Mouse (Mus musculus) kidney, embryonic 15.5 days (tissue): ENCODE data around the gene Ifnar2. TPM values are rescaled to one million over a fixed set of nuclear protein-coding genes. Genes with fewer than 3 reads are reported as not detected.

Experiments
- ATAC-seq: fragments of 200-750 bp; cut with Nextera tagmentation; replicated peaks from 2 replicates; pipeline ENCODE4 v1.8.0; 2017; ENCODE audit warnings: moderate TSS enrichment; ENCODE audit not compliant: low FRiP score
- H3K27ac ChIP-seq: fragments of 300-500 bp; sonication (generic); 2 replicates; pipeline ENCODE4 v1.5.1; 2015; ENCODE audit warnings: mild to moderate bottlenecking, inconsistent platforms
- H3K27me3 ChIP-seq: fragments of 300-500 bp; sonication (generic); 2 replicates; pipeline ENCODE4 v1.6.1; 2015; ENCODE audit warnings: inconsistent platforms
- H3K36me3 ChIP-seq: fragments of 300-500 bp; sonication (generic); 2 replicates; pipeline ENCODE4 v1.6.1; 2015; ENCODE audit warnings: inconsistent platforms
- H3K4me1 ChIP-seq: fragments of 300-500 bp; sonication (generic); 2 replicates; pipeline ENCODE4 v1.6.1; 2015; ENCODE audit warnings: inconsistent platforms
- H3K4me2 ChIP-seq: fragments of 300-500 bp; sonication (generic); 2 replicates; pipeline ENCODE4 v1.6.1; 2015; ENCODE audit warnings: moderate library complexity, mild to moderate bottlenecking, inconsistent platforms
- H3K4me3 ChIP-seq: fragments of 300-500 bp; sonication (generic); replicated peaks from 2 replicates; pipeline ENCODE4 v1.5.1; 2015; ENCODE audit warnings: mild to moderate bottlenecking, inconsistent platforms
- H3K9ac ChIP-seq: fragments of 300-500 bp; sonication (generic); 2 replicates; pipeline ENCODE4 v1.6.1; 2015; ENCODE audit warnings: mild to moderate bottlenecking, inconsistent platforms
- H3K9me3 ChIP-seq: fragments of 300-500 bp; sonication (generic); replicated peaks from 2 replicates; pipeline ENCODE4 v1.6.1; 2016; ENCODE audit warnings: inconsistent platforms
- WGBS: fragments of 180-500 bp; shearing (Covaris S2); methylation state at CpG from one replicate; pipeline ENCODE4 v1.1.7; 2015; ENCODE audit warnings: mixed read lengths; 5-methylcytosine and 5-hydroxymethylcytosine counted together
- polyA plus RNA-seq: library from polyadenylated mRNA; unstranded; fragments of >200 nt; fragmentation: Nextera tagmentation; extraction: Ambion mirVana; gene quantifications from 2 replicates; pipeline ENCODE4 v1.2.1, GENCODE M21; 2015

Gene Ifnar2
- polyA plus RNA-seq, 1 experiment from 2014 or later: 50.5 TPM

- H3K4me2 ChIP-seq: no peak overlapping the region
- no peak overlapping the region for H3K9ac ChIP-seq
- no peak overlapping the region for H3K4me3 ChIP-seq
- H3K27ac ChIP-seq: 0 out of 2 replicates have a peak overlapping the region, but pooled peaks have one; percentile 4
- no peaks in the 10 kb centered on the region for H3K36me3 ChIP-seq
- H3K27me3 ChIP-seq: no peaks in the 10 kb centered on the region
- 54% methylated on average over 7 of the region's 7 CpGs for WGBS
- peaks cover 5% of the 10 kb centered on the region; the same call in 1 of the 2 replicates for H3K4me1 ChIP-seq
- no peaks in the 10 kb centered on the region for H3K9me3 ChIP-seq
- peak; percentile 93 for ATAC-seq
Measured at GRCm38 (mm10) chr16:91441366-91441765, 68.8 kb downstream of the Ifnar2 start.

- Histone ChIP-seq H3K9ac (no peak overlapping the region), H3K9me3 (no peaks in the 10 kb centered on the region), H3K27me3 (no peaks in the 10 kb centered on the region), H3K36me3 (no peaks in the 10 kb centered on the region), H3K27ac (no peak overlapping the region), H3K4me3 (no peak overlapping the region), H3K4me1 (peaks cover 5% of the 10 kb centered on the region; the same call in 1 of the 2 replicates), H3K4me2 (no peak overlapping the region)
- peak; percentile 94 for ATAC-seq
- WGBS: 88% methylated on average over 7 of the region's 7 CpGs
Measured at GRCm38 (mm10) chr16:91441811-91442240, 69.2 kb downstream of the Ifnar2 start.

- no peaks in the 10 kb centered on the region for H3K36me3 ChIP-seq
- H3K27ac ChIP-seq: no peak overlapping the region
- no peaks in the 10 kb centered on the region for H3K9me3 ChIP-seq
- H3K4me2 ChIP-seq: no peak overlapping the region
- 82% methylated on average over 4 of the region's 4 CpGs for WGBS
- H3K4me1 ChIP-seq: peaks cover 5% of the 10 kb centered on the region; the same call in 1 of the 2 replicates
- no peaks in the 10 kb centered on the region for H3K27me3 ChIP-seq
- ATAC-seq: 0 out of 2 replicates have a peak, but pooled peaks have one; percentile 50
- no peak overlapping the region for H3K9ac ChIP-seq
- H3K4me3 ChIP-seq: no peak overlapping the region
Measured at GRCm38 (mm10) chr16:91442446-91442845, 69.9 kb downstream of the Ifnar2 start.

GRCm38 (mm10) chr16:91443211-91443611, 70.6 kb downstream of the Ifnar2 start:
- ATAC-seq: no peak
- no peak overlapping the region for H3K27ac ChIP-seq
- no peak overlapping the region for H3K9ac ChIP-seq
- 78% methylated on average over 8 of the region's 8 CpGs for WGBS
- H3K4me3 ChIP-seq: no peak overlapping the region
- H3K9me3 ChIP-seq: no peaks in the 10 kb centered on the region
- H3K36me3 ChIP-seq: no peaks in the 10 kb centered on the region
- H3K4me2 ChIP-seq: no peak overlapping the region
- H3K4me1 ChIP-seq: peaks cover 5% of the 10 kb centered on the region; the same call in 1 of the 2 replicates
- no peaks in the 10 kb centered on the region for H3K27me3 ChIP-seq

- no peak overlapping the region for H3K4me3 ChIP-seq
- H3K27me3 ChIP-seq: no peaks in the 10 kb centered on the region
- H3K9ac ChIP-seq: no peak overlapping the region
- H3K36me3 ChIP-seq: no peaks in the 10 kb centered on the region
- no peak for ATAC-seq
- no peak overlapping the region for H3K27ac ChIP-seq
- H3K4me2 ChIP-seq: no peak overlapping the region
- 84% methylated on average over 4 of the region's 4 CpGs for WGBS
- no peaks in the 10 kb centered on the region for H3K9me3 ChIP-seq
- peaks cover 5% of the 10 kb centered on the region; the same call in 1 of the 2 replicates for H3K4me1 ChIP-seq
Measured at GRCm38 (mm10) chr16:91444847-91445246, 72.3 kb downstream of the Ifnar2 start.

GRCm38 (mm10) chr16:91445566-91445965, 73.0 kb downstream of the Ifnar2 start:
- 72% methylated on average over 5 of the region's 5 CpGs for WGBS
- H3K9ac ChIP-seq: no peak overlapping the region
- H3K9me3 ChIP-seq: no peaks in the 10 kb centered on the region
- no peaks in the 10 kb centered on the region for H3K36me3 ChIP-seq
- no peak overlapping the region for H3K4me2 ChIP-seq
- no peak overlapping the region for H3K4me3 ChIP-seq
- no peaks in the 10 kb centered on the region for H3K27me3 ChIP-seq
- H3K4me1 ChIP-seq: peaks cover 5% of the 10 kb centered on the region; the same call in 1 of the 2 replicates
- no peak overlapping the region for H3K27ac ChIP-seq
- no peak for ATAC-seq

- Histone ChIP-seq H3K4me1 (no peaks in the 10 kb centered on the region), H3K9ac (no peak overlapping the region), H3K4me3 (no peak overlapping the region), H3K36me3 (no peaks in the 10 kb centered on the region), H3K9me3 (no peaks in the 10 kb centered on the region), H3K27me3 (no peaks in the 10 kb centered on the region), H3K4me2 (no peak overlapping the region), H3K27ac (no peak overlapping the region)
- 80% methylated on average over 8 of the region's 8 CpGs for WGBS
- ATAC-seq: no peak
Measured at GRCm38 (mm10) chr16:91446778-91447511, 74.4 kb downstream of the Ifnar2 start.

GRCm38 (mm10) chr16:91447512-91447900, 74.9 kb downstream of the Ifnar2 start:
- no peaks in the 10 kb centered on the region for H3K4me1 ChIP-seq
- H3K9ac ChIP-seq: no peak overlapping the region
- no peak overlapping the region for H3K27ac ChIP-seq
- H3K9me3 ChIP-seq: no peaks in the 10 kb centered on the region
- no peaks in the 10 kb centered on the region for H3K36me3 ChIP-seq
- ATAC-seq: no peak
- no peak overlapping the region for H3K4me3 ChIP-seq
- no peaks in the 10 kb centered on the region for H3K27me3 ChIP-seq
- WGBS: 83% methylated on average over 6 of the region's 6 CpGs
- no peak overlapping the region for H3K4me2 ChIP-seq

- 93% methylated on average over 5 of the region's 5 CpGs for WGBS
- no peaks in the 10 kb centered on the region for H3K27me3 ChIP-seq
- H3K4me3 ChIP-seq: no peak overlapping the region
- no peaks in the 10 kb centered on the region for H3K9me3 ChIP-seq
- H3K27ac ChIP-seq: no peak overlapping the region
- H3K36me3 ChIP-seq: no peaks in the 10 kb centered on the region
- no peak for ATAC-seq
- H3K4me2 ChIP-seq: no peak overlapping the region
- no peak overlapping the region for H3K9ac ChIP-seq
- H3K4me1 ChIP-seq: 0 out of 2 replicates have a peak, but pooled peaks cover 3% of the 10 kb centered on the region
Measured at GRCm38 (mm10) chr16:91448088-91448487, 75.5 kb downstream of the Ifnar2 start.

- 82% methylated on average over 7 of the region's 7 CpGs for WGBS
- H3K9me3 ChIP-seq: no peaks in the 10 kb centered on the region
- no peak for ATAC-seq
- H3K27ac ChIP-seq: no peak overlapping the region
- H3K4me2 ChIP-seq: no peak overlapping the region
- 0 out of 2 replicates have a peak, but pooled peaks cover 3% of the 10 kb centered on the region for H3K4me1 ChIP-seq
- no peaks in the 10 kb centered on the region for H3K36me3 ChIP-seq
- H3K27me3 ChIP-seq: no peaks in the 10 kb centered on the region
- H3K9ac ChIP-seq: no peak overlapping the region
- H3K4me3 ChIP-seq: no peak overlapping the region
Measured at GRCm38 (mm10) chr16:91448895-91449294, 76.3 kb downstream of the Ifnar2 start.

- Histone ChIP-seq H3K4me2 (no peak overlapping the region), H3K4me1 (0 out of 2 replicates have a peak, but pooled peaks cover 3% of the 10 kb centered on the region), H3K4me3 (no peak overlapping the region), H3K9ac (no peak overlapping the region), H3K27me3 (no peaks in the 10 kb centered on the region), H3K9me3 (no peaks in the 10 kb centered on the region), H3K27ac (no peak overlapping the region), H3K36me3 (no peaks in the 10 kb centered on the region)
- no peak for ATAC-seq
- 84% methylated on average over 12 of the region's 12 CpGs for WGBS
Measured at GRCm38 (mm10) chr16:91450137-91451064, 77.8 kb downstream of the Ifnar2 start.

GRCm38 (mm10) chr16:91451949-91452348, 79.4 kb downstream of the Ifnar2 start:
- ATAC-seq: no peak
- Histone ChIP-seq H3K9ac (no peak overlapping the region), H3K27me3 (no peaks in the 10 kb centered on the region), H3K27ac (no peak overlapping the region), H3K4me3 (no peak overlapping the region), H3K36me3 (no peaks in the 10 kb centered on the region), H3K4me2 (no peak overlapping the region), H3K9me3 (no peaks in the 10 kb centered on the region), H3K4me1 (0 out of 2 replicates have a peak, but pooled peaks cover 3% of the 10 kb centered on the region)
- 82% methylated on average over 2 of the region's 2 CpGs for WGBS
